Mouse (Mus musculus): ENCODE measurements at regions not wholly inside any gene's neighbourhood (a gene's known extent, or its start where the extent isn't known, plus 50 kb on each side); places are given as distances from the start of the nearest gene placed in this dataset.

DNA sequence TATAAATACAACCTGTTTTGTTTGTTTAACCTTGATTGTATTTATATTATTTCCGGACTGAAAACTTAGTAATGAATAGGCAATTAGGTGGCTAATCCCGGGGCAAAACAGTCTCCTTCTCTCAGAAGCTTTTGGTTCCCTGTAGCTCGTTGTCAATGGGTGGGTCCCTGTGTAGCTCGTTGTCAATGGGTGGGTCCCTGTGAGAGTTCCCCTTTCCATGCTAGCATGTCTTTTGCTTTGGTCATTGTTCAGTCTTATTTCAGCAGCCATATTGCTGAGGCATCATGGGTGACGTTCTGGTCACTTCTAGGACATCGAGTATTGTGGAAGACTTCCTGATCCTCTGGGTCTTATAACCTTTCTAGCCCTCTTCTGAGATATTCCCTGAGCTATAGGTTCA lies 205.1 kb downstream of the Ahr start:
- no peak for ATAC-seq (replicated peaks; ENCODE audit: low FRiP score, poor library complexity, severe bottlenecking)

DNA sequence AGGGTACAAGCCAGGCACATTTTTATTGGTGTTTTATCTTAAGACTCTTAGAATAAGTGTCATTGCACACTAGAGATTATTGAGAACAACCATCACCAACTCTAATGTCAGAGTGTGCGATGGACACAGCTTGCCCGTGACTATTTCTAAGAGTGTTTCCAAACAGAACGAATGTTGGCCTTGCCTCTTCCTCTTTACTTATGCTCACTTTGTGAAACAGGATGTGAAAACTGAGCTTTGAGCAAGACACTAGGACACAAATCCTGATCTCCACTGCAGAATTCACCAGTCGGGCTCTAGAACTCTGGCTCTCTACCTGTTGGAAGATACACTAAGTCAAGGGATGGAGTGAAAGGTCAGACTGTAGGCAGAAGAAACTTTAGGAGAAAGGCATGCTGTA lies 215.3 kb downstream of the Ahr start:
- no peak for ATAC-seq (replicated peaks; ENCODE audit: low FRiP score, poor library complexity, severe bottlenecking)

DNA sequence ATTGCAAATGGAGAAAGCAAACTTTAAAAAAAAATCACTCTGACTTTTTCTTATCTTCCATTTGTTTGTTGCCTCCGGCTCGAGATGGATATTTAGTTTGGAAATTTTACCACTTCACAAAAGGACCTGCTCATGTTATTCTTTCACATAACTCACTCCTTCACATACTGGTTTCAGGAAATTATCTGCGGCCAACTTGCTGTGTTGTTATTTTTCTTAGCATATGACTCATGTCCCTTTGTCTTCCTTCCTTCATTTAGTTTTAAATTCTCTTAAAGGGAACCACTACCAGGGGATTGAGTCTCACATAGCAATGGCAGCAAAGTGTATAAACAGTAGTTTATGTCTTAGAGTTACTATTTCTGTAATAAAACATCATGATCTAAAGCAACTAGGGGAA lies 217.8 kb downstream of the Ahr start:
- no peak for ATAC-seq (replicated peaks; ENCODE audit: low FRiP score, poor library complexity, severe bottlenecking)

DNA sequence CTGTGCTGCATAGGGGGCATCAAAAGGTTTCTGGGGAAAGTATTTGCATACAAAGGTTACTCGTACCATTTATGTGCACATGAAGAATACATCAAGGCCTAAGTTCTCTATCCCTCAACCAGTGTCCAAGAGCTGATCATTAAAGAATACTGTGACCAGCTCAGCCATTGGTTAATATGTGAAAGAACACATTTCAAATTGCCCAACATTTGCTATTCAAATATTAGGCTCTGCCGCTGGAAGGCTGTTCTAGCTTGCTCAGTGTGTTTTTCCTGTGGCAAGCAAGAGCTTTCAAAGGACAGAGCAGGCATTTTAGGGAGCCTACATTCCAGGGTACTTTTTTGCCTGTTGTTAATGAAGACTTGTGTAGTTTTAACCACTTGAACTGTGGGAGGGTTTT lies 220.8 kb downstream of the Ahr start:
- no peak for ATAC-seq (replicated peaks; ENCODE audit: low FRiP score, poor library complexity, severe bottlenecking)

DNA sequence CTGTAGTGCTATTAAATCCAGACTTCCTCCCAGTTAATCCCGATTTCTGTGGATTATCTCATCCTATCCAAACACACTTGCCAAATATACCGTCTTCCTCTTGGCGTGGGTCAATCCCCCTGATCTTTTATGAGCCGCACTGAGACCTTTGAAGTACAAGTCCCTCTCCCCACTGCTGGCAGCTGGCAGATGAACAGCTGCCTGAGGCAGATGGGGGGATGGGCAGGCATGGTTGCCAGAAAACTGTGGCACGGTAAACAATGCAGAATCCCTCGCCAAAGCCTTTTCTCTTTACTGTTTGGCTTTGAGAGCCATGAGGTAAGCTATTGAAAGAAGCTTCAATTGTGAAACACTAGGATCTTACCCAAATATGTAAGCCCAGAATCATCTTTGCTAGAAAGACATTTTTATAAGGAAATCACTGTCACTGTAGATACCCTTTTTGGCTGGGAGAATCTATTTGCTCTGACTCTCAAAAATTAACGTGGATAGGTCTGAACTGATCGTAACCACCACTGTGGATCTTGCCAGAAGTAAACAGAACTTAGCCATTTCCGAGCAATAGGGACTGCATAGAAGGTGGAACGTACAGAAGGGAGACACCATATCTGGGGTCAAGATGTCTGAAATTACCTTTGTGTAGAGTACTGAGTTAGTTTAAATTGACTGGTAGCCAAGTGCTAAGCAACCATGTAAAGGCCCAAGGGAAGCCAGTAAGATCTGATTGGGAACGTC lies 221.5 kb downstream of the Ahr start:
- no peak for ATAC-seq (replicated peaks; ENCODE audit: low FRiP score, poor library complexity, severe bottlenecking)

DNA sequence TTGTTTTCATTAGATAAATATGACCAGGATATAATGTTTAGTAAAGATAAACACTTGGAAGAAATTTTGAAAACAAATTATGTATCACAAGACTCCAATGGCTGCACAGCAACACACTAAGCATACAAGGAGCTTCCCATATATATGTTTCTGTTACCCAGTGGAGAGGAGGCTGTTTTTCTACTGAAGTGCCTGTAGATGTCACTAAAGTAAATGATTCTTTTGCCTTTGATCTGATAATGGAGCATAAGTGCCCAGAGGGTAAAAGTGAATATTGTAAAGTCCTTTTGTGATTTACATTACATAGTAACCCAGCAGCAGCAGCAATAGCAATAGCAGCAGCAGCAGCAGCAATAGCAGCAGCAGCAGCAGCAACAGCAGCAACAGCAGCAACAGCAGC lies 226.3 kb downstream of the Ahr start:
- no peak for ATAC-seq (replicated peaks; ENCODE audit: low FRiP score, poor library complexity, severe bottlenecking)

DNA sequence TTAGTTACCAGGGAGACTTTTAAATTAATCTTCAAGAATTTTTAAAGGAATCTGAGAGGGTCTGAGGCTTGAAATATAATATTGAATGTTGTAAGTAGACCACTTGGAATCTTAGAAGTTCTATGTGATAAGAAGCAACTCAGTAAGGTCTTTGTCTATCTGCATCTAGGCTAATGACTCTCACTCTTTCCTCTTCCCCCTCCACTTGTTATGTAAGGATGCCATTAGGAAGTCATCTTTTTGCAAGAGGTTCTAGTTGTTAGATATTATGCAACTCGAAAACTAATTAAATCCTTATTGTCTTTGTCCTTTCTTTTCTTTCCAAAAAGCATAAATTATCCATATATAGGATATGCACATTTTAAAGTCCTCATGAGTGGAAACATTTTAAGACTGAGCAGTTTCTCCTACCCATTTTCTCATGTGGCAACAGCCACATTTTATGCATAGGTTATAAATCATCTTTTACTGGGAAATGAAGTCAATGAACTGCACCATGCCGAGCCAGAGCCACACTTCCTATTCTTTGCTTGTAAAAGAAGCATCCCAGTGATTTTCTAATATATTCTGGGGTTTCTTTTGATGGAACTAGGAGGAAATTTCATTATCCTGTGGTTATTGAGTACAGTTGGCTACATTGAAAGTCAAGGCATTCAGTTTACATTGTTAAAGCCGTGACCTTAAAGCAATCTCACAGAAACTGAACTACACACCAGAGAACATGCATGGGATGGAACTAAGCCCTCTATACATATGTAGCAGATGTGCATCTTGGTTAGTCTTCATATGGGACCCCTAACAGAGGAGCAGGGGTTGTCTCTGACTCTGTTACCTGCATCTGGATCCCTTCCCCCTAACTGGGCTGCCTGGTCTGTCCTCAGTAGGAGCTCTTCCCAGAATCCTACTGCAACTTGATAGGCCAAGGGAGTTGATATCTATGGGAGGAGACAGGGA lies 230.8 kb downstream of the Ahr start:
- ATAC-seq (replicated peaks; ENCODE audit: low FRiP score, poor library complexity, severe bottlenecking) = no peak

DNA sequence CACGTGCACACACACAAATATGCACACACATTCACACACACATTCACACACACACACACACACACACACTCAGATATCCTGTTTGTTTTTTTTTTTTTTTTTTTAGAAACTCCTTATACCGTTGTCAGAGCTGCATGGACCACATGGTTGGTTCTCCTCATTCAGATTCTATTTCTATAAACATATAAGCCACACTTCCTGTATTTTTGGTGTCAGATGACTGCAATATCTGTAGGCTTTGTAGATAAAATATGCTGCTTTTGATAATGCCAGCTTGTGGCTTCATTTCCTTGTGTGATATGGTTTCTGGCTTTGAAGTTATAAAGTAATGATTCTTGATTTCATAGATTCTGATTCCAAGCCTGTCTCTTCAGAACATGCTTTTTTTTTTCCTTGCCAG lies 231.7 kb downstream of the Ahr start:
- no peak for ATAC-seq (replicated peaks; ENCODE audit: low FRiP score, poor library complexity, severe bottlenecking)

DNA sequence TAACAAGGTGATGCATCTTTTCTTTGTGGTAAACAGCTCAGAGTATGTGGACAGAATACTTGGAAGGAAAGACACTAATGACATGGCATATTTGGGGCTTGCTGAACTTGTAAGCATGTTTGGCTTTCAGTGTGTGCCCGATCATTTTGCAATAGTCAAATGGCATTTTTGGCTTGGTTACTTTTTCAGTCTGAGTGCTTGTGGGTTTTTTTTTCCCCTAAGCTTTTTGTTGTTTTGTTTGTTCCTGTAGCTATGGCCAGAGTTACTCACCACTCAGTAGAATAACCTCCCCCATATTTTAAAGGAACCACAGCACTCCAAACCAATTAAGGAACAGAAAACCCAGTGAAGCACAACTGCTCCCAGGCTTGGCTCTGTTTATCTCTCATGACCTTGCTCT lies 240.2 kb downstream of the Ahr start:
- no peak for ATAC-seq (replicated peaks; ENCODE audit: low FRiP score, poor library complexity, severe bottlenecking)

DNA sequence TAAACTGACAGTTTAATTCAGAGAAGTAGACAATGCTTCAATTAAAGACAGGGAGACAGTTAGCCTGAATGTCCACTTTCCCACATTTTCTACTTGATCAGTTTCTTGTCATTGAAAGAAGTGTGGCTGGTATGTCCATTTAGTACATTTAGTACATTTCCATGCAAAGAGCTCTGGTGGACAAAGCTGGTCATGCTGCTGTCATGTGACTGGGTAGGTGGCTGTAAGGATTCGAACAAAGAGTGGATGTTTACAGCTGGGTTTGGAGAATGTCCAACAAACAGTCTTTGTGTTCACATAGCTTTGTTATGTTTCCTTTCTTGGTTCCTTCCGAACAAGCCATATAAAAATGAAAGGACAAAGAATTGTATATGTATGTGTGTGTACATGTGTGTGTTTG lies 241.3 kb downstream of the Ahr start:
- no peak for ATAC-seq (replicated peaks; ENCODE audit: low FRiP score, poor library complexity, severe bottlenecking)

DNA sequence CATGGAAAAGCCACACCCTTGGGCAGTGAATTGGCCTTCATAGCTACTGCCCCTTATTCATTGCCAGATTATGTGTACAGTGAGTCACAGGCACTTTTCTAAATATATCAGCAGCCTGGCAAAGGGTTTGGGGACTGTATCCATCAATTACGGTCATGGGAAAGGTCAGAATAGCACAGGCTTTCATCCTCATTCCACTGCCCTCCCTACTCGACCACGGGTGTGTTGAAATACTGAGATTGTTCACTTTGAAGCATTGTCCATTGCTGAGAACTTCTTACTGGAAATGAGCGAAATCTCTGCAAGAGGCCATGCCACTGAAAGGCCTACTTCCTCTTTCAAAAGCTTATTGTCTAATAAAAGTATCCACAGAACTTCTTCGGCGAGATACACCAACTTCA lies 242.9 kb downstream of the Ahr start:
- ATAC-seq (replicated peaks; ENCODE audit: low FRiP score, poor library complexity, severe bottlenecking) = no peak

DNA sequence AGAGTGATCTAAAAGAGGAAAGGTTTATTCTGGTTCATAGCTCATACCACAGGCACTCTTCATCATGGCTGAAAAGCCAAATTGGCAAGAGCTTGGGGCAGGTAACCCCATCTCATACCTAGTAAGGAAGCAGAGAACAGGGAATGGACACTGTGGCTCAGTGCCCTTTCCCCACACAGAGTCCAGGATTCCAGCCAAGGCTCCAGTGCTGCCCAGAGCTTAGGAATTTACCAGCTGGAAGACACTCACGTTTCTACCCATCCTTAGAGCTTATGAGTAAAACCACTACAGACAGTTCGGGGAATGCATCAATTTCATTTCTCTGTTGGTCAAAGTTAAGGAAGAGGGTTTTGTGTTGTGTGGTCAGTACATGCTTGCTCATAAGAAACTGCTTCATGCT lies 241.0 kb downstream of the Snx13 start:
- ATAC-seq (replicated peaks; ENCODE audit: low FRiP score, poor library complexity, severe bottlenecking) = no peak

DNA sequence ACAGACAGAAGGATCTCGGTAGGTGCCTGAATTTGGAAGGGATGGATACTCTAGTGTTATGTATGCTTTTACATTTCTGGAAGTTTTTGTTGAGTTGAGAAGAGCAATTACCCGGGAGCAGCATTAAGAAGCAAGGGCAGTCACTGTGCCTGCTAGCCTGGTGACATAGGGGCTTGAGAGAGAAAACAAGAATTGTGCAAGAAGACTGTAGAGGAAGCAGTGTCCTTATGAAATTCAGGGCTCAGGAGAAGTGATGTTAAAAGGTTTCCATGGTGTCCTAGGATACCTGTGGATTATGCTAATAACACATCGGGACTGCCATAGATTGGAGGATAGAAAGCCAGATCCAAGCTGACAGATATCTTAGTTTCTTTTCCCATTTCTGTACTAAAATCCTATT lies 240.6 kb downstream of the Snx13 start:
- ATAC-seq (replicated peaks; ENCODE audit: low FRiP score, poor library complexity, severe bottlenecking) = no peak

DNA sequence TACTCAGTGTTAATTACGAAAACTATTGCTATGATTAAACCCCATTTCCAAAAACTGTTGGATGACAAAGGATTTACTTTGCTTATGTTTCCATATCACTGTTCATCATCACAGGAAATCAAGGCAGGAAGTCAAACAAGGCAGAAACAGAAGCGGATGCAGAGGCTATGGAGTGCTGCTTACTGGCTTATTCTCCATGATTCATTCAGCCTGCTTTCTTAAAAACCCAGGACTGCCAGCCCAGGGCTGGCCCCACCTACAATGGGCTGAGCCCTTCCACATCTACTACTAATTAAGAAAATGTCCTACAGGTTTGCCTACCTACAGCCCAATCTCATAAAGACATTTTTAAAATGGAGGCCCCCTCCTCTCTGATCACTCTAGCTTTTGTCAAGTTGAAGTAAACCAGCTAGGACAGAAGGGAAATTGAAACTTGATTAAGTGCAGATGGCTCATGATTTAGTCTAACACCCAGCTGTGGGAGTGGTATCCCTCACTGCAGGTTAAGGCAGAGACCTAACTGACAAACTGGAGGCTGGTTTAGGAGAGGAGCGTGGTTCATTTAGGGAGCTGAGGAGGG lies 240.1 kb downstream of the Snx13 start:
- no peak for ATAC-seq (replicated peaks; ENCODE audit: low FRiP score, poor library complexity, severe bottlenecking)

DNA sequence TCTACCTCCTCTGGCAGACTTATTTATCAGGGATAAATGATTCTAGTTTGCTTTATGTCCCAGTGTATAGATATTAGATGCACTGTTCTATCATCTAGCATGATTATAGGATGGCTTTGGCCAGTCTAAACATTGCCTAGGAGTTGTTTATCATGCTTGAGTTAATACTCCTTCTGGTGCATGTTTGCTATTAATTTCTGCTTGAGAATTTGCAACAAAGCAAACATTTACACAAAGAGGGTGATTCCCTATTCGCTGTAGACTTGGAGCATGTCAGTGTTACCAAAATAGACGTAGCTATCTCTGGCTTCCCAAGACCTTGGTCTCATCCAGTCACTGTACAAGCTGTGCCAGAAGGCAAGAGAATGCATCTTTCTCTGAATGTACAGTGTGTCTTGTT lies 237.4 kb downstream of the Snx13 start:
- no peak for ATAC-seq (replicated peaks; ENCODE audit: low FRiP score, poor library complexity, severe bottlenecking)

DNA sequence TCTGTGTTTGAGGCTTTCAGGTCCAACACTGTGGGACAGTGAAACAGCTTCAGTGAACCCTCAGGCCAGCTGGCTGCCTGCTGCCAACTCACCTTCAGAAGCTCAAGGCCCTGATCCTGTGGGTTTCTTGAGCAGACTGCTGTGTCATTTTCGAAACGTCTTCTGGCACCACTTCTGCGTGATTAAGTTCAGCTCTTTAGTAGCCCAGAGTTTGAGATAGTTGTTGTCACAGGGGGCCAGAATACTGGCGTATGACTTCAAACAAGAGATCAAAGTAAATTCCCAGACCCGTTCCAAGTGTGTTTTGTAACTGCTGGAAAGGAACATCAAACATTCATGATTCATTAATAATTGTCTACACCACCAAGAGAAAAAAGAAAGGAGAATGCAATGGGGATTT lies 236.9 kb downstream of the Snx13 start:
- ATAC-seq (replicated peaks; ENCODE audit: low FRiP score, poor library complexity, severe bottlenecking) = no peak

DNA sequence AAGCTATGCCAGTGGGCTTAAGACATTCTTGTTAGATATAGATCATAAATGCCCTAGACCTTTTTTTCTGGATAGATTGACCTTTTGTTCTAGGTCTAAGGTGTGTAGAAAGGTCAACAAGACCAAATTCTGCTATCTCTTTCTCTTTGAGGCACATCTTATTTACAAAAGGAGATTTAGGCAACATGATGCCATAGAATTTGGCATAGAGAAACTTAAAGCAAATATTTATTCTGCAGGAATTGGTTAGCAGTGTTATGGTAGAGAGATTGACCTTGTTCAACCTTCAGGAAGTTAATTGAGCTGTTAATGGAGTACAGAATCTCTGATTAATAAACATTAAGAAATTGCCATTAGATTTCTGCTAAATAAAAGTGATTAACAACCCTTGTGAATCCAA lies 236.4 kb downstream of the Snx13 start:
- ATAC-seq (replicated peaks; ENCODE audit: low FRiP score, poor library complexity, severe bottlenecking) = no peak

DNA sequence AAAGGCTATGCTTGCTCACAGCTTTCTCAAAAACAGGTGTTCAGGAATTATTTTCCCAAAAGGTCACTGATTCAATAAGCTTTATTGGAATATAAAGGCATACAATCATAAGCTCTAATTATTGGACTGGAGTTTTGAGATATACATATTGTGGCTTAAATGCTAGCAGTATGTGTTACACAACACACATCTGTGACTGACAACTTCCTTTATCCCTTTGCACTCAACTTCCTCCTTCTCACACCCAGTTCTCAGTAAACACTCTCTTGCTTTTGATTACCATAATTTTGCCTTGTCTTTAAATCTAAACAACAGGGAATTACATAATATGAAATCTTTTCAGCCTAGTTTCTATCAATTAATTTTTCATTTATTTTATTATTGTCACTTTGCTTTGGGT lies 222.5 kb downstream of the Snx13 start:
- no peak for ATAC-seq (replicated peaks; ENCODE audit: low FRiP score, poor library complexity, severe bottlenecking)

DNA sequence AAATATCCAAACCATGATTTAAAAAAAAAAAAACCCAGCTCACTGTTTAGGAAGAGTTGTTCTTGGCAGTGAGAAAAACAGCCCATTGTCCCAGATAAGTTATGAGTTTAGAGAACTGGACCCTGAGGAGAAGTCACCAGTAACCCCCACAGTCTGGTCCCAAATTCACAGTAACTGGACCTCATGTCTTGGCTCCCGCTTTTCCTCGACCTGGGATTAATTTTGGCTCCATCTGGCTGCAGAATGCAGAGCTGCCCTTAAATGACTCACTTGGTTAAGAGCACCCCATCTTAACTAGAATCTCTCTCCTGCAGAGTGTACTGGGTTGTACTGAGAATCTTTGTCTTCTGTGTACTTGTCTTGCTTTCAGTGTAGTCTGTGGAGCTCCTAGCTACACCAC lies 221.0 kb downstream of the Snx13 start:
- ATAC-seq (replicated peaks; ENCODE audit: low FRiP score, poor library complexity, severe bottlenecking) = no peak

DNA sequence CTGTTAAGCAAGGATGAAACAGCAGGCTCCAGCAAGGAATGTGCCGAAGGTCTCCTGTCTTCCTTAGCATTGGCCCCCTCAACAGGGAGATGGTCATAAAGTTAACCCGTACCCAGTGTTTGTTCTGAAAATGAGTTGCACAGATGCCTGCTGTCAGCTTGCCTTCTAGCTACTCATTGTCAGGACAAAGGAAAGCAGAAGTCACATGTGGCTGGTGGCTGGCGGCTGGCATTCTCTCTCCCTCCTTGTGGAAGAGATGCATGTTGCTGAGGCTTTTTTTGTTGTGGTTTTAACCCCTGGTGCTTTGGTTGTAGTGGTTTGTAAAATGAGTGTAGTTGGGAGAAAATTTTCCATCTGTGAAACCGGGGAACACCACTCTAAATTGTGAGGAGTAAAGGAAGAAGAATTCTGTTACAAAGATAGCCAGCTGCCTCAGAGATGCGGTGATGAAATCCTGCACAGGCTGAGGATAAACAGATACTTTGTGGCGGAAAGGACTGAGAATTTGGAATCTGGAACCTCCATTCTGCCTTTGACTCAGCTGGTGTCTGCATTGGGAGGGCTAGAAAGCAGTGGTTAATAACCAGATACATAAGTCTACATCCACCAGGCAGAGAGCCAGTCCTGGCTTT lies 220.2 kb downstream of the Snx13 start:
- no peak for ATAC-seq (replicated peaks; ENCODE audit: low FRiP score, poor library complexity, severe bottlenecking)

DNA sequence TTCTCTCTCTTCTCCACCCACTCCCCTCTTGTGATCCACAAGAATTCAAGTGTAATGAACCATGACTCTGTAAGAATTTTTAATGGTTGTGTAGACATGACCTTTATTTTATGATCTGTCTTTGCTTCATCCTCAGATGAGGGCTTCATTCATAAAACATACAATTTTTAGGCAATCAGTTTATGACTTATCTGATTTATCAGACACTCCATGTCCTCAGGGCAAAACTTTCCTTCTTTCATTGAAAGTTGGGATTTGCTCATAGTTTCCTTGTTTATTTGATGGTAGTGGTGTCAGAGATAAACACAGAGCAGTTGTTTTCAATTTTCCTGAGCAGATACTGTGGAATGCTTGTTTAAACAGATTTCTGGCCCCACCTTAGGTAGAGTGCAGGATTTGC lies 212.8 kb downstream of the Snx13 start:
- no peak for ATAC-seq (replicated peaks; ENCODE audit: low FRiP score, poor library complexity, severe bottlenecking)

Data from erythroblast, adult 5-6 weeks (primary cell).